Mouse (Mus musculus) heart, postnatal 0 days (tissue): Measurements from ENCODE around the gene Nop14.

Experiments
- CTCF ChIP-seq: IDR thresholded peaks from 2 replicates; pipeline ENCODE4 v1.5.1; 2016; ENCODE audit warnings: antibody characterized with exemption, control low read depth, low read depth
- EP300 ChIP-seq: IDR thresholded peaks from 2 replicates; pipeline ENCODE4 v1.6.1; 2016; ENCODE audit warnings: antibody characterized with exemption, low read depth

DNA sequence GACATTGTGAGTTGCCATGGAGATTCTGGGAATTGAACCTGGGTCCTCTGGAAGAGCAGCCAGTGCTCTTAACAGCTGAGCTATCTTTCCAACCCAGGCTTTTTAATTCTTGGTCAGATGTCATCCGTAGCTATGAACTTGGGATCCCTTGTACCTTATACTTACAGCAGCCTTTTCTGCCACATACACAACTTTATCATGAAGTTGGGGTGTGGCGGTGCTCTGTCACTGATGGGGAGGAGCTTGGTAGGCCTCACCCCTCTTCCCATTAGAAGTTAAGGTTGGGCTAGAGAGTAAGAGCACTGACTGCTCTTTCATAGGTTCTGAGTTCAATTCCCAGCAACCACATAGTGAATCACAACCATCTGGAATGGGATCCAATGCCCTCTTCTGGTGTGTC lies 27.0 kb downstream of the Nop14 start:
- TF ChIP-seq EP300 (no peak), CTCF (no peak)
